ENCODE assay signal across 20 mouse cellular contexts in the genomic region with DNA sequence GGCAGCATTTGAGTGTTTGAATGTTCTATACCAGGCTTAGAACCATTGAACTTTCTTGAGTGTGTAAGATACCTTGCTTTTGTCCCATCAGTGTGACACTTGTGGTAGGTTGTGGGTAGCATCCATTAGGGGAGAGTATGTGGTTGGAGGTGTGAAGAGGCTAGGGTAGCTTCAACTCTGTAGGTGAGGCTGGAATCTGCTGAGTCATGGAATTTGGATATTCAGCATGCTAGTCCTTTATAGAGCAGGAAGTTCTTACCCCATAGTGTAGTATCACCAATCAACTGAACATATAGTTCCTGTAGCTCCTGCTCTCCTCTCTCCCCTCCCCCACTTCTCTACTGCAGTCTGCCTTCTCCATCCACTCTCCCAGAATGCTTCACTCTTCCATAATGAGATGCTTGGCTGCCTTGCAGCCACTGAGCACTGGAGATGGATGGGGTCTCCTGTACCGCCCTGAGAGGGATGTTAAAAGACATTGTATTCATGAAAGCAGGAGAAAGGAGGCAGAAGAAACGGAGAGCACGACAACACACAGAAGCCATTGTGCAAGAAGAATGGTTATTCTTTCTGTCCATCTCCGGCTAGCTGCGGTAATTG. TPM values are rescaled to one million over a fixed set of nuclear protein-coding genes. Genes with fewer than 3 reads are reported as not detected.
DNase-seq lines count a peak whose midpoint lies in the region; ATAC-seq and TF ChIP-seq lines count a peak whose summit lies in the region.
"Had no signal": no experiment of that assay in that cellular context is flagged by ENCODE, and none has a peak within 500 bp of the region (broad histone marks: within the 10 kb centered on the region; RNA-seq: fewer than 3 reads in every experiment).

No protein-coding gene starts in this region.

- H3K9ac ChIP-seq in midbrain, embryonic 14.5 days (replicated peaks; ENCODE audit: low read length): no peak overlapping the region
- H3K9ac ChIP-seq in midbrain, embryonic 13.5 days (replicated peaks): no peak overlapping the region
- no peak overlapping the region for H3K9ac ChIP-seq in forebrain, postnatal 0 days
- H3K9ac ChIP-seq: liver, embryonic 13.5 days had no signal

- H3K4me2 ChIP-seq in midbrain, embryonic 14.5 days (ENCODE audit: low read length): peak overlapping the region; percentile 22; the same call in 1 of the 2 replicates
- H3K4me2 ChIP-seq in midbrain, embryonic 13.5 days (replicated peaks): no peak overlapping the region
- no peak overlapping the region for H3K4me2 ChIP-seq in forebrain, postnatal 0 days (ENCODE audit: low read depth)
- H3K4me2 ChIP-seq: liver, embryonic 13.5 days had no signal

- no peaks in the 10 kb centered on the region for H3K36me3 ChIP-seq in midbrain, embryonic 14.5 days (ENCODE audit: control insufficient read depth, insufficient read depth, low read length)
- no peaks in the 10 kb centered on the region for H3K36me3 ChIP-seq in midbrain, embryonic 13.5 days
- H3K36me3 ChIP-seq in forebrain, postnatal 0 days (ENCODE audit: insufficient read depth): no peaks in the 10 kb centered on the region
- H3K36me3 ChIP-seq: G1E; liver, embryonic 13.5 days had no signal

- TF ChIP-seq CTCF in forebrain, postnatal 0 days (IDR thresholded peaks at IDR 0.05; ENCODE audit: low read depth): no peak

- peak; percentile 37 for DNase-seq in midbrain, embryonic 14.5 days
- DNase-seq in R1 (ENCODE audit: low read depth, low spot score): peak; percentile 14
- no peak for DNase-seq in forebrain, postnatal 0 days
- DNase-seq in mesoderm, embryonic 11.5 days (ENCODE audit: low read depth, low spot score): peak; percentile 25
- DNase-seq in adrenal gland, postnatal 36 days: no peak
- DNase-seq in heart, adult 18-20 months: no peak
- no peak for DNase-seq in lung, adult 18-20 months
- DNase-seq: adrenal gland, postnatal 10 days; cerebellum, postnatal 36 days; heart, adult 11 months; kidney, adult 8-10 months; kidney, postnatal 4 days; layer of hippocampus, postnatal 36 days; left cerebral cortex, postnatal 4 days; liver, embryonic 13.5 days; thymus, postnatal 14 days had no signal

- H3K27ac ChIP-seq in midbrain, embryonic 14.5 days (replicated peaks; ENCODE audit: low read depth, low read length): 0 out of 2 replicates have a peak overlapping the region, but pooled peaks have one; percentile 2
- H3K27ac ChIP-seq in midbrain, embryonic 13.5 days: no peak overlapping the region
- no peak overlapping the region; the same call in 1 of the 2 replicates for H3K27ac ChIP-seq in forebrain, postnatal 0 days (ENCODE audit: low read depth, low read length)
- H3K27ac ChIP-seq: liver, embryonic 13.5 days had no signal

- no peak overlapping the region for H3K4me3 ChIP-seq in midbrain, embryonic 14.5 days (replicated peaks; ENCODE audit: low read depth, low read length)
- H3K4me3 ChIP-seq in midbrain, embryonic 13.5 days (replicated peaks): no peak overlapping the region
- H3K4me3 ChIP-seq in forebrain, postnatal 0 days (ENCODE audit: low read depth, low read length): no peak overlapping the region
- H3K4me3 ChIP-seq: liver, embryonic 13.5 days; megakaryocyte, embryonic 14.5 days had no signal

- WGBS in midbrain, embryonic 14.5 days: 61% methylated on average over 5 of the region's 5 CpGs
- 53% methylated on average over 5 of the region's 5 CpGs for WGBS in midbrain, embryonic 13.5 days
- WGBS in forebrain, postnatal 0 days: 41% methylated on average over 5 of the region's 5 CpGs

- H3K27me3 ChIP-seq in midbrain, embryonic 14.5 days (ENCODE audit: control insufficient read depth, insufficient read depth, low read length): no peaks in the 10 kb centered on the region
- H3K27me3 ChIP-seq in midbrain, embryonic 13.5 days: no peaks in the 10 kb centered on the region
- H3K27me3 ChIP-seq in forebrain, postnatal 0 days (ENCODE audit: insufficient read depth, low read length): no peaks in the 10 kb centered on the region
- H3K27me3 ChIP-seq: liver, embryonic 13.5 days had no signal

- no peaks in the 10 kb centered on the region for H3K4me1 ChIP-seq in midbrain, embryonic 14.5 days (ENCODE audit: control insufficient read depth, insufficient read depth, low read length)
- H3K4me1 ChIP-seq in midbrain, embryonic 13.5 days (replicated peaks): peaks cover 4% of the 10 kb centered on the region; the same call in 1 of the 2 replicates
- no peaks in the 10 kb centered on the region; the same call in 1 of the 2 replicates for H3K4me1 ChIP-seq in forebrain, postnatal 0 days (ENCODE audit: insufficient read depth)
- H3K4me1 ChIP-seq: liver, embryonic 13.5 days had no signal

- ATAC-seq in midbrain, embryonic 14.5 days (ENCODE audit: low FRiP score, low TSS enrichment): no peak
- no peak for ATAC-seq in midbrain, embryonic 13.5 days
- ATAC-seq in forebrain, postnatal 0 days: peak; percentile 65
- ATAC-seq: lung, postnatal 0 days had no signal

- H3K9me3 ChIP-seq in midbrain, embryonic 14.5 days (ENCODE audit: control insufficient read depth, low read length): no peaks in the 10 kb centered on the region
- no peaks in the 10 kb centered on the region for H3K9me3 ChIP-seq in midbrain, embryonic 13.5 days
- no peaks in the 10 kb centered on the region for H3K9me3 ChIP-seq in forebrain, postnatal 0 days (ENCODE audit: low read length)
- H3K9me3 ChIP-seq: G1E; liver, embryonic 13.5 days; megakaryocyte, embryonic 14.5 days had no signal

RNA-seq across cellular contexts. Expression of gene Dcun1d4, which starts 3.3 kb away (rescaled TPM):
- polyA plus RNA-seq in midbrain, embryonic 14.5 days (2014; fragmentation: Nextera tagmentation; extraction: Ambion mirVana): 41.7 and 62.2 TPM in 2 replicates
- 55.3 and 58.3 TPM in 2 replicates for polyA plus RNA-seq in midbrain, embryonic 13.5 days (2015; fragmentation: Nextera tagmentation; extraction: Ambion mirVana)
- 27.4 and 28.2 TPM in 2 replicates for total RNA-seq in forebrain, postnatal 0 days (2014; rRNA removed)
- 33.7 and 42.4 TPM in 2 replicates for polyA plus RNA-seq in forebrain, postnatal 0 days (2015; fragmentation: Nextera tagmentation; extraction: Ambion mirVana)
- 10 to 100 TPM; 37.9 to 57.2 TPM for total RNA-seq in adrenal gland, postnatal 36 days (2021)
- total RNA-seq in heart, adult 18-20 months (2021): 10 to 100 TPM; 16.3 to 18.8 TPM

Comparison
In these comparisons a context has a peak if more than half of its experiments do, and no peak if none do; other contexts are left out.
1. DNase-seq: peak in midbrain, embryonic 14.5 days (single experiment), R1 (single experiment) and mesoderm, embryonic 11.5 days (single experiment); none in forebrain, postnatal 0 days (single experiment), adrenal gland, postnatal 36 days (0 of 2), heart, adult 18-20 months (0 of 2) and lung, adult 18-20 months (0 of 2).